Mouse (Mus musculus): ENCODE results near the gene Cdkn2aip. TPM values are rescaled to one million over a fixed set of nuclear protein-coding genes. Genes with fewer than 3 reads are reported as not detected.
A peak's percentile ranks its signal among the peaks of the same experiment; 100 is the strongest.

Cdkn2aip gene
- polyA plus RNA-seq, 1 experiment from 2014 or later: 48.1 TPM

GRCm38 (mm10) chr8:47713171-47713663 is 515 bp downstream of the Cdkn2aip start:
- Histone ChIP-seq H3K27ac (ENCODE audit: low read depth, low read length) (peak overlapping the region; percentile 89), H3K4me2 (peak overlapping the region; percentile 77), H3K27me3 (ENCODE audit: control insufficient read depth, insufficient read depth, low read length) (no peaks in the 10 kb centered on the region), H3K9ac (ENCODE audit: low read length) (peak overlapping the region; percentile 90), H3K36me3 (ENCODE audit: control insufficient read depth, insufficient read depth, low read length) (peaks cover 4% of the 10 kb centered on the region; the same call in 1 of the 2 replicates), H3K4me1 (ENCODE audit: control insufficient read depth, insufficient read depth, low read length) (peaks cover 8% of the 10 kb centered on the region; the same call in 1 of the 2 replicates), H3K4me3 (ENCODE audit: low read depth, low read length) (peak overlapping the region; percentile 99), H3K9me3 (ENCODE audit: control insufficient read depth, low read length) (no peaks in the 10 kb centered on the region)
- peak; percentile 60 for ATAC-seq (ENCODE audit: low FRiP score)
- DNase-seq (ENCODE audit: low spot score, missing footprints): peak; percentile 96
- under 1% methylated on average over 44 of the region's 44 CpGs for WGBS

- H3K27ac ChIP-seq (ENCODE audit: low read depth, low read length): no peak overlapping the region
- peaks cover 5% of the 10 kb centered on the region; the same call in 1 of the 2 replicates for H3K4me1 ChIP-seq (ENCODE audit: control insufficient read depth, insufficient read depth, low read length)
- ATAC-seq (ENCODE audit: low FRiP score) (no peak), DNase-seq (ENCODE audit: low spot score, missing footprints) (no peak)
- no peak overlapping the region for H3K4me3 ChIP-seq (ENCODE audit: low read depth, low read length)
- H3K9me3 ChIP-seq (ENCODE audit: control insufficient read depth, low read length): no peaks in the 10 kb centered on the region
- H3K27me3 ChIP-seq (ENCODE audit: control insufficient read depth, insufficient read depth, low read length): no peaks in the 10 kb centered on the region
- H3K4me2 ChIP-seq: no peak overlapping the region
- peaks cover 4% of the 10 kb centered on the region; the same call in 1 of the 2 replicates for H3K36me3 ChIP-seq (ENCODE audit: control insufficient read depth, insufficient read depth, low read length)
- H3K9ac ChIP-seq (ENCODE audit: low read length): no peak overlapping the region
- 83% methylated on average over 5 of the region's 5 CpGs for WGBS
Measured at GRCm38 (mm10) chr8:47708106-47708505, 5.6 kb downstream of the Cdkn2aip start.

GRCm38 (mm10) chr8:47706746-47707145 is 7.0 kb downstream of the Cdkn2aip start:
- Histone ChIP-seq H3K4me1 (ENCODE audit: control insufficient read depth, insufficient read depth, low read length) (no peaks in the 10 kb centered on the region), H3K9me3 (ENCODE audit: control insufficient read depth, low read length) (no peaks in the 10 kb centered on the region), H3K27me3 (ENCODE audit: control insufficient read depth, insufficient read depth, low read length) (no peaks in the 10 kb centered on the region), H3K36me3 (ENCODE audit: control insufficient read depth, insufficient read depth, low read length) (peaks cover 3% of the 10 kb centered on the region; the same call in 1 of the 2 replicates), H3K27ac (ENCODE audit: low read depth, low read length) (no peak overlapping the region), H3K9ac (ENCODE audit: low read length) (no peak overlapping the region), H3K4me2 (no peak overlapping the region), H3K4me3 (ENCODE audit: low read depth, low read length) (no peak overlapping the region)
- WGBS: 95% methylated on average over 8 of the region's 8 CpGs
- ATAC-seq (ENCODE audit: low FRiP score) (no peak), DNase-seq (ENCODE audit: low spot score, missing footprints) (no peak)

- H3K27me3 ChIP-seq (ENCODE audit: control insufficient read depth, insufficient read depth, low read length): no peaks in the 10 kb centered on the region
- ATAC-seq (ENCODE audit: low FRiP score): no peak
- no peak overlapping the region for H3K4me3 ChIP-seq (ENCODE audit: low read depth, low read length)
- H3K4me1 ChIP-seq (ENCODE audit: control insufficient read depth, insufficient read depth, low read length): no peaks in the 10 kb centered on the region
- no peaks in the 10 kb centered on the region for H3K9me3 ChIP-seq (ENCODE audit: control insufficient read depth, low read length)
- H3K27ac ChIP-seq (ENCODE audit: low read depth, low read length): no peak overlapping the region
- no peak for DNase-seq (ENCODE audit: low spot score, missing footprints)
- H3K9ac ChIP-seq (ENCODE audit: low read length): no peak overlapping the region
- WGBS: 54% methylated on average over 1 of the region's 1 CpGs
- H3K4me2 ChIP-seq: no peak overlapping the region
- no peaks in the 10 kb centered on the region for H3K36me3 ChIP-seq (ENCODE audit: control insufficient read depth, insufficient read depth, low read length)
Measured at GRCm38 (mm10) chr8:47702333-47702732, 11.4 kb downstream of the Cdkn2aip start.

- DNase-seq (ENCODE audit: low spot score, missing footprints): no peak
- Histone ChIP-seq H3K9me3 (ENCODE audit: control insufficient read depth, low read length) (no peaks in the 10 kb centered on the region), H3K27ac (ENCODE audit: low read depth, low read length) (no peak overlapping the region), H3K4me3 (ENCODE audit: low read depth, low read length) (no peak overlapping the region), H3K4me2 (no peak overlapping the region), H3K9ac (ENCODE audit: low read length) (no peak overlapping the region), H3K4me1 (ENCODE audit: control insufficient read depth, insufficient read depth, low read length) (no peaks in the 10 kb centered on the region), H3K27me3 (ENCODE audit: control insufficient read depth, insufficient read depth, low read length) (no peaks in the 10 kb centered on the region), H3K36me3 (ENCODE audit: control insufficient read depth, insufficient read depth, low read length) (no peaks in the 10 kb centered on the region)
- ATAC-seq (ENCODE audit: low FRiP score): no peak
- WGBS: 88% methylated on average over 1 of the region's 1 CpGs
Measured at GRCm38 (mm10) chr8:47697696-47698095, 16.0 kb downstream of the Cdkn2aip start.

- DNase-seq (ENCODE audit: low spot score, missing footprints) (no peak), ATAC-seq (ENCODE audit: low FRiP score) (no peak)
- H3K4me3 ChIP-seq (ENCODE audit: low read depth, low read length): no peak overlapping the region
- no peaks in the 10 kb centered on the region for H3K36me3 ChIP-seq (ENCODE audit: control insufficient read depth, insufficient read depth, low read length)
- H3K9ac ChIP-seq (ENCODE audit: low read length): no peak overlapping the region
- H3K4me1 ChIP-seq (ENCODE audit: control insufficient read depth, insufficient read depth, low read length): peaks cover 3% of the 10 kb centered on the region; the same call in 1 of the 2 replicates
- no peak overlapping the region for H3K4me2 ChIP-seq
- H3K27me3 ChIP-seq (ENCODE audit: control insufficient read depth, insufficient read depth, low read length): no peaks in the 10 kb centered on the region
- H3K9me3 ChIP-seq (ENCODE audit: control insufficient read depth, low read length): no peaks in the 10 kb centered on the region
- H3K27ac ChIP-seq (ENCODE audit: low read depth, low read length): no peak overlapping the region
- 83% methylated on average over 5 of the region's 5 CpGs for WGBS
Measured at GRCm38 (mm10) chr8:47695431-47696105, 18.2 kb downstream of the Cdkn2aip start.

GRCm38 (mm10) chr8:47693119-47693518 is 20.6 kb downstream of the Cdkn2aip start:
- WGBS: 27% methylated on average over 2 of the region's 2 CpGs
- Histone ChIP-seq H3K9me3 (ENCODE audit: control insufficient read depth, low read length) (no peaks in the 10 kb centered on the region), H3K27ac (ENCODE audit: low read depth, low read length) (no peak overlapping the region), H3K36me3 (ENCODE audit: control insufficient read depth, insufficient read depth, low read length) (no peaks in the 10 kb centered on the region), H3K4me3 (ENCODE audit: low read depth, low read length) (no peak overlapping the region), H3K27me3 (ENCODE audit: control insufficient read depth, insufficient read depth, low read length) (no peaks in the 10 kb centered on the region), H3K9ac (ENCODE audit: low read length) (no peak overlapping the region), H3K4me2 (no peak overlapping the region), H3K4me1 (ENCODE audit: control insufficient read depth, insufficient read depth, low read length) (peaks cover 3% of the 10 kb centered on the region; the same call in 1 of the 2 replicates)
- no peak for ATAC-seq (ENCODE audit: low FRiP score)
- peak; percentile 93 for DNase-seq (ENCODE audit: low spot score, missing footprints)

- WGBS: 64% methylated on average over 10 of the region's 10 CpGs
- no peak overlapping the region for H3K27ac ChIP-seq (ENCODE audit: low read depth, low read length)
- DNase-seq (ENCODE audit: low spot score, missing footprints) (no peak), ATAC-seq (ENCODE audit: low FRiP score) (0 out of 2 replicates have a peak, but pooled peaks have one; percentile 19)
- H3K4me2 ChIP-seq: no peak overlapping the region
- H3K36me3 ChIP-seq (ENCODE audit: control insufficient read depth, insufficient read depth, low read length): no peaks in the 10 kb centered on the region
- no peaks in the 10 kb centered on the region for H3K27me3 ChIP-seq (ENCODE audit: control insufficient read depth, insufficient read depth, low read length)
- H3K4me3 ChIP-seq (ENCODE audit: low read depth, low read length): no peak overlapping the region
- H3K9me3 ChIP-seq (ENCODE audit: control insufficient read depth, low read length): no peaks in the 10 kb centered on the region
- H3K4me1 ChIP-seq (ENCODE audit: control insufficient read depth, insufficient read depth, low read length): peaks cover 3% of the 10 kb centered on the region; the same call in 1 of the 2 replicates
- no peak overlapping the region; the same call in 1 of the 2 replicates for H3K9ac ChIP-seq (ENCODE audit: low read length)
Measured at GRCm38 (mm10) chr8:47691831-47692230, 21.9 kb downstream of the Cdkn2aip start.

GRCm38 (mm10) chr8:47691303-47691702 is 22.4 kb downstream of the Cdkn2aip start:
- H3K4me2 ChIP-seq: peak overlapping the region; percentile 54
- H3K27me3 ChIP-seq (ENCODE audit: control insufficient read depth, insufficient read depth, low read length): no peaks in the 10 kb centered on the region
- H3K9me3 ChIP-seq (ENCODE audit: control insufficient read depth, low read length): no peaks in the 10 kb centered on the region
- no peak overlapping the region for H3K27ac ChIP-seq (ENCODE audit: low read depth, low read length)
- WGBS: 29% methylated on average over 7 of the region's 7 CpGs
- DNase-seq (ENCODE audit: low spot score, missing footprints) (no peak), ATAC-seq (ENCODE audit: low FRiP score) (peak; percentile 53)
- peak overlapping the region; percentile 28; the same call in 1 of the 2 replicates for H3K4me3 ChIP-seq (ENCODE audit: low read depth, low read length)
- peak overlapping the region; percentile 64; the same call in 1 of the 2 replicates for H3K9ac ChIP-seq (ENCODE audit: low read length)
- no peaks in the 10 kb centered on the region for H3K36me3 ChIP-seq (ENCODE audit: control insufficient read depth, insufficient read depth, low read length)
- H3K4me1 ChIP-seq (ENCODE audit: control insufficient read depth, insufficient read depth, low read length): peaks cover 3% of the 10 kb centered on the region; the same call in 1 of the 2 replicates
